Mouse (Mus musculus) left cerebral cortex, adult 18-20 months (tissue): ENCODE measurements at regions not wholly inside any gene's neighbourhood (a gene's known extent, or its start where the extent isn't known, plus 50 kb on each side); places are given as distances from the start of the nearest gene placed in this dataset.

Experiments used
- DNase-seq, 2 experiments: peaks; one replicate each; pipeline ENCODE4 v3.0.0; 2021 to 2022; ENCODE audit warnings: low spot score in 2 of 2, mixed read lengths in 1 of 2

- DNase-seq = no peak
Measured at GRCm38 (mm10) chr11:20923115-20923514, 92.3 kb upstream of the Lgalsl start.

DNA sequence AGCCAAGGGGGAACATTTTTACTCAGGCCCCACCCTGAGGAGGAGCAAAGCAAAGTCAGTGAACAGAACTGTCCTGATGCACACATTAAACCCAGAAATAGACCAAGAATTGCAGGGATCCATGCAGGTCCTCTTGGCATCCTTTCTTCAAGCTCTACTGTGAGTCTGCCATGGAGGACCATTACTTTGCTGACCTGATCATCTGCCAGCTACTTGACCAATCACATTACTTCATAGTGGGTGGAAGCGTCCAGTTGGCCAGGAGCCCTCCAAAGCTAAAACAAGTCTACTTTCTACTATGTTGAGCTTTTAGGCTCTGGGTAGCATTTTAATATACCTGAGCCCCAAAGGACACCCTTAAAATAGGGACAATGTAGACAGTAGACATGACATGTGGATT is 98.6 kb upstream of the Lgalsl start:
- no peak for DNase-seq

GRCm38 (mm10) chr11:20930045-20930444 is 99.2 kb upstream of the Lgalsl start:
- no peak for DNase-seq

DNA sequence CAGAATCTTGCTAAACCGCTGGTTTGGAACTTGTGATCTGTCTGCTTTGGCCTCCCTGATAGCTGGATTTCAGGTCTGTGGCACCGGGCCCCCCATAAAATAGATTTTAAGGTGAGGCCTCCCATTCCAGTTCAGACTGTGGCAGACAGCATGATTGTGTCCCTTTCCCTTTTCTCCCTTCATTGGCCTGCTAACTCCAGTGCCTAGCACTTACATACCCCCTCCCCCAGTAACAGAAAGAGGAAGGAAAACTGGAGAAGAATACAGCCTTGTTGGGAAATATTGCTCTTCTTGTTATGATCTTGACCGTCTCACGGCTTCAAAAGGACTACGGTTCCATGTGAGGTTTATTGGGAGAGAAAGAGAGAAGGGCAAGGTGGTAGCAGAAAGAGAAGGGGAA is 99.7 kb upstream of the Lgalsl start:
- DNase-seq = no peak

- DNase-seq = no peak
Measured at GRCm38 (mm10) chr11:20934191-20935062, 103.6 kb upstream of the Lgalsl start.

GRCm38 (mm10) chr11:20935063-20935370 is 104.2 kb upstream of the Lgalsl start:
- no peak for DNase-seq

GRCm38 (mm10) chr11:20935910-20936309 is 105.1 kb upstream of the Lgalsl start:
- DNase-seq = no peak

GRCm38 (mm10) chr11:20936996-20937395 is 106.1 kb upstream of the Lgalsl start:
- no peak for DNase-seq

DNA sequence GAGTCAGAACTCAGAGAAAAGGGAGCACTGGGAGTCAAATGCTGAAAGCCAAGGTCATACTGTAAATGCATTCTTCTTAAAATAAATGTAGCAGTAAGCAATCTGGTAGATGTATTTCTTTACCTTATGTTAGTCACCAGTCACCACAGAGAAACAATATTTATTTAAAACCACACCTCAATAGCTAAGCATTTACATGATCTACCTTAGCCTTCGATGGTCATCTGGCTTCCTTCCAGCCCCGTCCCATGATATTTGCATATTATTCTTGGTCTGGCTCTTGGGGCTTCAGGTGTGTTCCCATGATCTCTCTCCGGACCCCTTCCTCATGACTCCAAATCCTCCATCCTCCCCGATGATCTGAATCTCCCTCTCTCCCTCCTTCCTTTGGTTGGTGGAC is 107.1 kb upstream of the Lgalsl start:
- DNase-seq = no peak

DNA sequence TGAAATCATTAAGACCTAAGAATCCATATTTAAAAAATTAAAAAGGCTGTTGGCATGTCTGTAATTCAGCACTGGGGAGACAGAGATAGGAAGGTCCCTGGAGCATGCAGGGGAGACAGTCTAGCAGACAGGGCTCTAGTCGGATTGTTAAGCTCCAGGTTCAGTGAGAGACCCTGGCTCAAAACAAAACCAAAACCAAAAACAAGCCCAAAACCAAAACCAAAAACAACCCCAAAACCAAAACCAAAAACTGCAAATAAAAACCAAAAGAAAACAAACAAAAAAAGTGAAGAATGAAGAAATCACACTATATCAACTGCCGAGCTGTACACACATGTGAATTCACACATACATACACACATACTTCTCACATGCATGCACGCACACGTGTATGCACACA is 108.8 kb upstream of the Lgalsl start:
- no peak for DNase-seq

GRCm38 (mm10) chr11:20941546-20941945 is 110.7 kb upstream of the Lgalsl start:
- peak; percentile 6 to 13 for DNase-seq

- no peak for DNase-seq
Measured at GRCm38 (mm10) chr11:20955561-20955960, 124.7 kb upstream of the Lgalsl start.

DNA sequence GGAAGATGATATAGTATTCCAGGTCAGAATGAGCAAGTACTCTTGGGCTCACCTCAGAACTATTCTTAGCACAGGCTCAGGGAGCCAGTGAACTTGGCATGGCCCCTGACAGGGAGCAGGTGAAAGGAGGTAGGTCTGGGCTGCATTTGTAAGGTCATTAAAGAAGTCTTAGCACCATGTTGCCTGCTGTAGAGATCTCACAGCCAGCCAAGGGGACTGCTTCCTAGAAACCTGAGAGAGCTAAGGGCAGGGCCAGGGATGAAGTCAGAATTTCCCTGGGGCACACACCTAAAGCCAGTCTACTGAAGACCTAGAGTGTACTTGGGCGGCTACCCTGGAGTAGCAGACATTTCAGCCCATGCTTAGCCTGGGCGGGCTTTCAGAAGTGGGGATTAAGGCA is 126.9 kb upstream of the Lgalsl start:
- no peak for DNase-seq

GRCm38 (mm10) chr11:20958233-20958632 is 127.4 kb upstream of the Lgalsl start:
- DNase-seq = no peak

DNA sequence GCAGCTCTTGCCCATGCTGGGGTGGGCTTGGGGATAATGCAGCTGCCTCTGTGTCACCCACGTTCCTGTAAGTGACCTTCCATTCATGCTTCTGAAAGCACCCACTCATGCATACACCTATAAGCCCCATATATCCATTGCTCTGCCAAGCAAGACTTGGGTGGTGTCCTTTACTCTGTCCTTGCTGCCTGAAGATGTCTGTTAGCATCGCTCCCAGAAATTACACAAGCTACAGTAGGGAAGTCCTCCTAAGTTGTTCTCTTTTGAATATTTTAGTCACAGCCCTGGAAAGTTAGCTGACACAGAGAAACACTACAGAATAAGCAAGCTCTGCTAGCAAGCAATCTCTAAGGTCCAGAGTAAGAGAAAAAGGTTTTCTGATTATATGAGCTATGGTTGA is 129.2 kb upstream of the Lgalsl start:
- DNase-seq = no peak

DNA sequence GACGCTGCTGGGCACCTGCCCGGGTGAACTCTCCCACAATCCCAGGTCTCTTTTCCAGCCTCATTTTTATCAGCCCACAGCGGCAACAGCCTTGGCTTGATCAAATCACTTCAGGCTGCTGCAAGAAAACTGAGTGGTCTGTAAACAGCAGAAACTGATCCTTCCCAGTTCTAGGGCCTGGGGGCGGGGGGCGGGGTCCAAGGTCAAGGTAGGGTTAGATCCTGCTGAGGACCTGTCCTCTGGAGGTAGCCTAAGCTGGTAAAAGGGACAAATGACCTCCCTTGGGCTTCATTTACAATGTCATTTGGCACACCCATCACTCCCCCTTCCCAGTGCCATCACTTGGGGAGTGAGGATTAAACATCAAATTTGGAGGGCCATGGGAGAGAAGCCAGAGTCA is 129.9 kb upstream of the Lgalsl start:
- DNase-seq = no peak

DNA sequence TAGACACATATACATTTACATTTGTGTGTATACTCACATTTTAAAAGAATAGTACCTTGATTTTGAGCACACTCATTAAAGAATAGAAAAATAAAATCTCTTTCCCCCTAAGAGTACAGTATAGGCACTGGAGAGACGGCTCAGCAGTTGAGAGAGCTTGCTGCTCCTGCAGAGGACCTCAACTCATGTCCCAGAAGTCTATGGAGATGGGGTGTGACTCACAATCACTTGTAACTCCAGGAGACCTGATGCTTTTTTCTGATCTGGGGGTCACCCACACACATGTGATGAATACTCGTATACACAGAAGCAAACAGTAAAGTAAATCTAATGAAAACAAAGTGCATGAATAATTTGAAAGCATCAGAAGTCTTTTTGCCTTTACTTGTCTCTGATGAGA is 129.5 kb upstream of the Peli1 start:
- no peak for DNase-seq

GRCm38 (mm10) chr11:20965575-20966239 is 125.4 kb upstream of the Peli1 start:
- no peak for DNase-seq

DNA sequence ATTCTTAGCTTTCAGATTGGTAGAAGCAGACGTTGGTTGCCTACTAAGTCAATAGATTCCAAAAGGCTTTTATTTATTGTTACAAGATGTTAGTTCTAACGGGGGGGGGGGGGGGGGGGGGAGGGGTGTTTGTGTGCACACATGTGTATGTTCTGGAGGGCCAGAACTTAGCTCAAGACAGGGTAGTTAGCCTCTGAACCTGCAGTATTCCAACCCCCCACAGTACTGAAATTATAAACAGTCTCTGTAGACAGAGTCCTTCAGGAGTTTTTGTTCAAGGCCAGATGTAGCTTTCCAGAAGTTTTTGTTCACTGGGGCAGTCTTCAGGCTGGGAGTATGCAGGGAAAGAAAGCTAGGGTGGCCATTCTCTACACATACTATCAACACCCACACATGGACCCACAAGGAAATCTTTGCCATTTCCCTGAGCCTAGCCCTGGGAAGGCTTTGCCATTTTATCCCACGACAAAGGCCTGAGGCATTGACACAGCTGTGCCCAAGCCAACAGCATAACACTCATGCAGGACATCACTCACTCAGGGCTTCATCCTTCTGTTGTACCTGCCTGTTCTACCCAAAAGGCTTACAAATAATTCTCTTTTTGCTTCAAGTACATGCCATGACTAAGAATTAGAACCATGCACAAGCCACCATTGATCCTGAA is 123.6 kb upstream of the Peli1 start:
- DNase-seq = no peak

GRCm38 (mm10) chr11:20968341-20968740 is 122.8 kb upstream of the Peli1 start:
- no peak for DNase-seq

DNA sequence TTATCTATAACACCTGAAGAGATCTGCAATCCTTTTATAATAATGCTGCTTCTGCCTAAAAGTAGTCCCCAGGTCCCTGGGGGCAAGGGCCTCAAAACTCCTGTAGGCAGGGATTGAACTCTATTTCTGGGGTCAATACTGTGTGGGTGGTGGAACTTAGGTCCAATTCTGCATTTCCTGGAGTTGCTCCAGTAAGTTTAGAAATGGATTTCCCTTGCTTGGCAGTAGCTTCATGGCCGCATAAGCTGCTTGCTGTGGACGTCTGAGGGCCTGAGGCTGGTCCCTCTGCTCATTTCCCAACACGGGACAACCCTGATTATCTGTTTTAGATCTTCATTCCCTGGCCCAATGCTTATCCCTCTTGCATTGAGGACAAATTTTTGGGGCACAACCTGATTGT is 118.0 kb upstream of the Peli1 start:
- no peak for DNase-seq

- DNase-seq = no peak
Measured at GRCm38 (mm10) chr11:20981588-20981987, 109.5 kb upstream of the Peli1 start.
